Mouse (Mus musculus) intestine, postnatal 0 days (tissue): ENCODE data around the gene Tgfb3. TPM values are rescaled to one million over a fixed set of nuclear protein-coding genes. Genes with fewer than 3 reads are reported as not detected.

ENCODE experiments used
- ATAC-seq: fragments of 200-750 bp; cut with Nextera tagmentation; 2 replicates; pipeline ENCODE4 v1.8.0; 2017; ENCODE audit warnings: mild to moderate bottlenecking, moderate TSS enrichment, moderate library complexity
- H3K27ac ChIP-seq: fragments of 300-500 bp; sonication (generic); 2 replicates; pipeline ENCODE4 v1.5.1; 2014; ENCODE audit warnings: mild to moderate bottlenecking, low read depth, low read length, moderate library complexity
- H3K27me3 ChIP-seq: fragments of 300-500 bp; sonication (generic); replicated peaks from 2 replicates; pipeline ENCODE4 v1.6.1; 2014; ENCODE audit warnings: low read length, mixed read lengths; ENCODE audit not compliant: control insufficient read depth, insufficient read depth
- H3K36me3 ChIP-seq: fragments of 300-500 bp; sonication (generic); 2 replicates; pipeline ENCODE4 v1.6.1; 2014; ENCODE audit warnings: mild to moderate bottlenecking, moderate library complexity; ENCODE audit not compliant: control insufficient read depth, insufficient read depth
- H3K4me1 ChIP-seq: fragments of 300-500 bp; sonication (generic); replicated peaks from 2 replicates; pipeline ENCODE4 v1.6.1; 2014; ENCODE audit warnings: antibody characterized with exemption, low read length, mixed read lengths; ENCODE audit not compliant: control insufficient read depth, insufficient read depth
- H3K4me2 ChIP-seq: fragments of 300-500 bp; sonication (generic); replicated peaks from 2 replicates; pipeline ENCODE4 v1.6.1; 2014; ENCODE audit warnings: low read depth, mild to moderate bottlenecking, moderate library complexity
- H3K4me3 ChIP-seq: fragments of 300-500 bp; sonication (generic); 2 replicates; pipeline ENCODE4 v1.5.1; 2014; ENCODE audit warnings: low read depth, low read length
- H3K9ac ChIP-seq: fragments of 300-500 bp; sonication (generic); 2 replicates; pipeline ENCODE4 v1.6.1; 2014; ENCODE audit warnings: mild to moderate bottlenecking, low read depth, low read length
- H3K9me3 ChIP-seq: fragments of 300-500 bp; sonication (generic); 2 replicates; pipeline ENCODE4 v1.6.1; 2016; ENCODE audit warnings: mixed run types; ENCODE audit not compliant: control insufficient read depth
- CTCF ChIP-seq: sonication (generic); IDR thresholded peaks from 2 replicates; pipeline ENCODE4 v1.5.1; 2016; ENCODE audit warnings: low read depth, mild to moderate bottlenecking, control low read depth, antibody characterized with exemption, moderate library complexity
- WGBS: fragments of 180-500 bp; shearing (Covaris S2); extraction: QIAGEN DNeasy Blood & Tissue Kit; methylation state at CpG from one replicate; pipeline ENCODE4 v1.1.7; 2014; 5-methylcytosine and 5-hydroxymethylcytosine counted together
- polyA plus RNA-seq: library from polyadenylated mRNA; unstranded; fragments of >200 nt; fragmentation: Nextera tagmentation; extraction: Ambion mirVana; gene quantifications from 2 replicates; pipeline ENCODE4 v1.2.1, GENCODE M21; 2015

The Tgfb3 gene
- polyA plus RNA-seq, 1 experiment from 2014 or later: 8.5 TPM

- Histone ChIP-seq H3K36me3 (no peaks in the 10 kb centered on the region; the same call in 1 of the 2 replicates), H3K27me3 (no peaks in the 10 kb centered on the region), H3K4me3 (no peak overlapping the region), H3K4me2 (no peak overlapping the region), H3K4me1 (no peaks in the 10 kb centered on the region), H3K9ac (no peak overlapping the region), H3K27ac (no peak overlapping the region), H3K9me3 (no peaks in the 10 kb centered on the region)
- no peak for ATAC-seq
- 94% methylated on average over 2 of the region's 2 CpGs for WGBS
- TF ChIP-seq CTCF: no peak
Measured at GRCm38 (mm10) chr12:86046776-86047175, 32.1 kb downstream of the Tgfb3 start.

GRCm38 (mm10) chr12:86046141-86046540 lies 32.7 kb downstream of the Tgfb3 start:
- no peak overlapping the region for H3K27ac ChIP-seq
- no peaks in the 10 kb centered on the region; the same call in 1 of the 2 replicates for H3K36me3 ChIP-seq
- WGBS: 76% methylated on average over 5 of the region's 5 CpGs
- H3K27me3 ChIP-seq: no peaks in the 10 kb centered on the region
- no peaks in the 10 kb centered on the region for H3K9me3 ChIP-seq
- TF ChIP-seq CTCF: no peak
- H3K4me2 ChIP-seq: no peak overlapping the region
- H3K9ac ChIP-seq: no peak overlapping the region
- ATAC-seq: no peak
- no peaks in the 10 kb centered on the region for H3K4me1 ChIP-seq
- H3K4me3 ChIP-seq: no peak overlapping the region

GRCm38 (mm10) chr12:86039751-86040150 lies 39.1 kb downstream of the Tgfb3 start:
- no peak overlapping the region for H3K27ac ChIP-seq
- no peak overlapping the region for H3K9ac ChIP-seq
- ATAC-seq: no peak
- no peaks in the 10 kb centered on the region for H3K27me3 ChIP-seq
- no peaks in the 10 kb centered on the region for H3K9me3 ChIP-seq
- H3K36me3 ChIP-seq: no peaks in the 10 kb centered on the region; the same call in 1 of the 2 replicates
- H3K4me3 ChIP-seq: no peak overlapping the region
- no peak for TF ChIP-seq CTCF
- H3K4me1 ChIP-seq: no peaks in the 10 kb centered on the region
- 80% methylated on average over 6 of the region's 6 CpGs for WGBS
- H3K4me2 ChIP-seq: no peak overlapping the region

- H3K9me3 ChIP-seq: no peaks in the 10 kb centered on the region
Measured at GRCm38 (mm10) chr12:86039078-86039477, 39.8 kb downstream of the Tgfb3 start.

GRCm38 (mm10) chr12:86037235-86037921 lies 41.5 kb downstream of the Tgfb3 start:
- Histone ChIP-seq H3K4me3 (no peak overlapping the region), H3K4me1 (no peaks in the 10 kb centered on the region), H3K9me3 (no peaks in the 10 kb centered on the region), H3K27me3 (no peaks in the 10 kb centered on the region), H3K36me3 (no peaks in the 10 kb centered on the region; the same call in 1 of the 2 replicates), H3K9ac (no peak overlapping the region), H3K4me2 (no peak overlapping the region), H3K27ac (no peak overlapping the region)
- 53% methylated on average over 12 of the region's 12 CpGs for WGBS
- TF ChIP-seq CTCF: no peak
- no peak for ATAC-seq

More at GRCm38 (mm10) chr12:86039078-86039477, 39.8 kb downstream of the Tgfb3 start:
- H3K9ac ChIP-seq: no peak overlapping the region
- H3K27me3 ChIP-seq: no peaks in the 10 kb centered on the region
- ATAC-seq: no peak
- no peaks in the 10 kb centered on the region for H3K4me1 ChIP-seq
- no peak overlapping the region for H3K27ac ChIP-seq
- H3K36me3 ChIP-seq: no peaks in the 10 kb centered on the region; the same call in 1 of the 2 replicates
- WGBS: 84% methylated on average over 5 of the region's 5 CpGs
- H3K4me3 ChIP-seq: no peak overlapping the region
- H3K4me2 ChIP-seq: no peak overlapping the region
- TF ChIP-seq CTCF: no peak

GRCm38 (mm10) chr12:86036368-86037166 lies 42.3 kb downstream of the Tgfb3 start:
- no peaks in the 10 kb centered on the region for H3K9me3 ChIP-seq
- no peaks in the 10 kb centered on the region for H3K27me3 ChIP-seq
- H3K4me2 ChIP-seq: no peak overlapping the region
- 67% methylated on average over 9 of the region's 9 CpGs for WGBS
- TF ChIP-seq CTCF: no peak
- no peak for ATAC-seq
- no peak overlapping the region for H3K9ac ChIP-seq
- no peaks in the 10 kb centered on the region for H3K4me1 ChIP-seq
- no peak overlapping the region for H3K4me3 ChIP-seq
- no peak overlapping the region for H3K27ac ChIP-seq
- no peaks in the 10 kb centered on the region; the same call in 1 of the 2 replicates for H3K36me3 ChIP-seq
